Mouse (Mus musculus) MEL (cell line): Measurements from ENCODE around the gene Fmo4.

Experiments used
- CTCF ChIP-seq, 3 experiments: IDR thresholded peaks in 2 of 3; conservative IDR thresholded peaks in 1 of 3; 2 replicates each; pipeline ENCODE4 v1.5.1; 2011 to 2012; ENCODE audit warnings: low read length in 3 of 3, low read depth in 2 of 3, mild to moderate bottlenecking in 2 of 3, improper control_type of control experiment in 1 of 3, inconsistent platforms in 1 of 3, mixed read lengths in 1 of 3, moderate library complexity in 1 of 3; ENCODE audit not compliant: control insufficient read depth in 1 of 3, insufficient read depth in 1 of 3, poor library complexity in 1 of 3, severe bottlenecking in 1 of 3
- EP300 ChIP-seq, 2 experiments: IDR thresholded peaks; 2 replicates each; pipeline ENCODE4 v1.6.1; 2011; ENCODE audit warnings: improper control_type of control experiment in 2 of 2, low read length in 2 of 2, low read depth in 1 of 2, mild to moderate bottlenecking in 1 of 2
- GATA1 ChIP-seq: IDR thresholded peaks from 2 replicates; pipeline ENCODE4 v1.6.1; 2011; ENCODE audit warnings: low read depth, low read length, improper control_type of control experiment
- MAFK ChIP-seq: IDR thresholded peaks from 2 replicates; pipeline ENCODE4 v1.6.1; 2011; ENCODE audit warnings: low read depth, mild to moderate bottlenecking, low read length, improper control_type of control experiment, borderline replicate concordance
- NELFE ChIP-seq: IDR thresholded peaks from 2 replicates; pipeline ENCODE4 v1.6.1; 2011; ENCODE audit warnings: low read depth, low read length, improper control_type of control experiment
- POLR2AphosphoS5 ChIP-seq: IDR thresholded peaks from 2 replicates; pipeline ENCODE4 v1.6.1; 2012; ENCODE audit warnings: low read depth, borderline replicate concordance, mild to moderate bottlenecking, inconsistent platforms, low read length, moderate library complexity, mixed read lengths
- RCOR1 ChIP-seq: IDR thresholded peaks from 2 replicates; pipeline ENCODE4 v1.6.1; 2012; ENCODE audit warnings: low read depth, mild to moderate bottlenecking, inconsistent platforms, low read length, improper control_type of control experiment
- SMC3 ChIP-seq: IDR thresholded peaks from 2 replicates; pipeline ENCODE4 v1.6.1; 2011; ENCODE audit warnings: low read depth, low read length, improper control_type of control experiment

DNA sequence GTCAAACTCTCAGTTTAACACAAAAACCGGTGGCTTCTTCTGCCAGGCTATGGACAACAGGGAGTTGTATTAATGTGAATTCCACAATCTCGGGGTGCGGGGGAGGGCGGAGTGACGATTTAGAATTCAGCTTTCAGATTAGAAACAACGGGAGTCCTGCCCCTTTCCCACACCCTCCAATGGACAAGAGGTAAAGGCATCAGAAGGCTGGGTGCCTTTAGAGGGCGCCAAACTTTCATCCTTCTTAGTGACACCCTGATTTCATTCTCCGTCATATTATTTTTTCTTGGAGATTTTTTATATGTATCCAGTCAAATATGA, at the start of gene Fmo4:
- TF ChIP-seq CTCF (IDR thresholded peaks at IDR 0.05 in 2 of 3, conservative IDR thresholded peaks at IDR 0.05 in 1 of 3; ENCODE audit: control insufficient read depth in 1 of 3, insufficient read depth in 1 of 3, low read depth in 2 of 3, low read length in 3 of 3, poor library complexity in 1 of 3, severe bottlenecking in 1 of 3), result no peak; a peak in 1 of 6 replicates
- TF ChIP-seq POLR2AphosphoS5, result no peak
- no peak for TF ChIP-seq GATA1
- TF ChIP-seq NELFE, result no peak
- no peak for TF ChIP-seq EP300 (IDR thresholded peaks at IDR 0.05; ENCODE audit: low read depth in 1 of 2, low read length in 2 of 2)
- no peak for TF ChIP-seq SMC3
- TF ChIP-seq RCOR1, result no peak
- TF ChIP-seq MAFK, result no peak
